Mouse (Mus musculus) liver, embryonic 15.5 days (tissue): Measurements from ENCODE around the gene Copa. TPM values are rescaled to one million over a fixed set of nuclear protein-coding genes. Genes with fewer than 3 reads are reported as not detected.

Experiments used
- ATAC-seq: fragments of 200-750 bp; cut with Nextera tagmentation; 2 replicates; pipeline ENCODE4 v1.8.0; 2017; ENCODE audit warnings: moderate number of reproducible peaks, mild to moderate bottlenecking, moderate library complexity; ENCODE audit not compliant: insufficient read depth
- H3K27ac ChIP-seq: fragments of 300-500 bp; sonication (generic); replicated peaks from 2 replicates; pipeline ENCODE4 v1.5.1; 2015; ENCODE audit warnings: mild to moderate bottlenecking, inconsistent platforms
- H3K27me3 ChIP-seq: fragments of 300-500 bp; sonication (generic); 2 replicates; pipeline ENCODE4 v1.6.1; 2015; ENCODE audit warnings: mild to moderate bottlenecking, inconsistent platforms
- H3K36me3 ChIP-seq: fragments of 300-500 bp; sonication (generic); replicated peaks from 2 replicates; pipeline ENCODE4 v1.6.1; 2015; ENCODE audit warnings: moderate library complexity, mild to moderate bottlenecking, inconsistent platforms
- H3K4me1 ChIP-seq: fragments of 300-500 bp; sonication (generic); replicated peaks from 2 replicates; pipeline ENCODE4 v1.6.1; 2015; ENCODE audit warnings: inconsistent platforms
- H3K4me2 ChIP-seq: fragments of 300-500 bp; sonication (generic); 2 replicates; pipeline ENCODE4 v1.6.1; 2015; ENCODE audit warnings: moderate library complexity, mild to moderate bottlenecking, inconsistent platforms
- H3K4me3 ChIP-seq: fragments of 300-500 bp; sonication (generic); replicated peaks from 2 replicates; pipeline ENCODE4 v1.5.1; 2015; ENCODE audit warnings: mild to moderate bottlenecking, inconsistent platforms
- H3K9ac ChIP-seq: fragments of 300-500 bp; sonication (generic); 2 replicates; pipeline ENCODE4 v1.6.1; 2015; ENCODE audit warnings: moderate library complexity, mild to moderate bottlenecking, inconsistent platforms
- H3K9me3 ChIP-seq: fragments of 300-500 bp; sonication (generic); replicated peaks from 2 replicates; pipeline ENCODE4 v1.6.1; 2016; ENCODE audit warnings: inconsistent platforms
- WGBS: fragments of 180-500 bp; shearing (Covaris S2); methylation state at CpG from one replicate; pipeline ENCODE4 v1.1.7; 2015; ENCODE audit warnings: mixed read lengths; ENCODE audit not compliant: insufficient replicate concordance; 5-methylcytosine and 5-hydroxymethylcytosine counted together
- polyA plus RNA-seq: library from polyadenylated mRNA; unstranded; fragments of >200 nt; fragmentation: Nextera tagmentation; extraction: Ambion mirVana; gene quantifications from 2 replicates; pipeline ENCODE4 v1.2.1, GENCODE M21; 2015

Gene Copa
- polyA plus RNA-seq, 1 experiment from 2014 or later: 70.1 TPM

- peaks cover 2% of the 10 kb centered on the region; the same call in 1 of the 2 replicates for H3K4me1 ChIP-seq
- no peak overlapping the region for H3K9ac ChIP-seq
- no peaks in the 10 kb centered on the region for H3K36me3 ChIP-seq
- no peak overlapping the region for H3K4me3 ChIP-seq
- no peak overlapping the region for H3K4me2 ChIP-seq
- ATAC-seq: no peak
- no peak overlapping the region for H3K27ac ChIP-seq
- 47% methylated on average over 7 of the region's 7 CpGs for WGBS
- no peaks in the 10 kb centered on the region for H3K9me3 ChIP-seq
- peaks cover 36% of the 10 kb centered on the region for H3K27me3 ChIP-seq
Observed at GRCm38 (mm10) chr1:172058874-172059273, 23.5 kb upstream of the Copa start.

- ATAC-seq: no peak
- WGBS: 58% methylated on average over 4 of the region's 4 CpGs
- Histone ChIP-seq H3K9me3 (no peaks in the 10 kb centered on the region), H3K9ac (no peak overlapping the region), H3K4me2 (no peak overlapping the region), H3K27me3 (peaks cover 18% of the 10 kb centered on the region), H3K36me3 (peaks cover 15% of the 10 kb centered on the region), H3K4me1 (no peaks in the 10 kb centered on the region), H3K27ac (no peak overlapping the region), H3K4me3 (no peak overlapping the region)
Observed at GRCm38 (mm10) chr1:172060659-172061058, 21.7 kb upstream of the Copa start.

GRCm38 (mm10) chr1:172061217-172061616 is 21.1 kb upstream of the Copa start:
- Histone ChIP-seq H3K4me2 (no peak overlapping the region), H3K9ac (no peak overlapping the region), H3K27ac (no peak overlapping the region), H3K4me3 (no peak overlapping the region), H3K27me3 (peaks cover 12% of the 10 kb centered on the region), H3K4me1 (no peaks in the 10 kb centered on the region), H3K9me3 (no peaks in the 10 kb centered on the region), H3K36me3 (peaks cover 21% of the 10 kb centered on the region)
- 61% methylated on average over 8 of the region's 8 CpGs for WGBS
- no peak for ATAC-seq

- Histone ChIP-seq H3K9me3 (no peaks in the 10 kb centered on the region), H3K36me3 (peaks cover 30% of the 10 kb centered on the region), H3K4me3 (no peak overlapping the region), H3K9ac (no peak overlapping the region), H3K27ac (no peak overlapping the region), H3K4me1 (no peaks in the 10 kb centered on the region), H3K4me2 (no peak overlapping the region), H3K27me3 (peaks cover 3% of the 10 kb centered on the region; the same call in 1 of the 2 replicates)
- 64% methylated on average over 2 of the region's 2 CpGs for WGBS
- ATAC-seq: no peak
Observed at GRCm38 (mm10) chr1:172062101-172062500, 20.2 kb upstream of the Copa start.

- no peak overlapping the region for H3K9ac ChIP-seq
- H3K27me3 ChIP-seq: no peaks in the 10 kb centered on the region; the same call in 1 of the 2 replicates
- WGBS: 41% methylated on average over 4 of the region's 4 CpGs
- no peak overlapping the region for H3K27ac ChIP-seq
- peaks cover 43% of the 10 kb centered on the region for H3K36me3 ChIP-seq
- no peak overlapping the region for H3K4me3 ChIP-seq
- no peak for ATAC-seq
- H3K4me2 ChIP-seq: no peak overlapping the region
- H3K4me1 ChIP-seq: no peaks in the 10 kb centered on the region
- no peaks in the 10 kb centered on the region for H3K9me3 ChIP-seq
Observed at GRCm38 (mm10) chr1:172063291-172064023, 18.9 kb upstream of the Copa start.

GRCm38 (mm10) chr1:172064613-172065141 is 17.7 kb upstream of the Copa start:
- H3K9me3 ChIP-seq: no peaks in the 10 kb centered on the region
- no peak overlapping the region for H3K9ac ChIP-seq
- 75% methylated on average over 13 of the region's 13 CpGs for WGBS
- no peaks in the 10 kb centered on the region for H3K4me1 ChIP-seq
- no peaks in the 10 kb centered on the region for H3K27me3 ChIP-seq
- no peak for ATAC-seq
- no peak overlapping the region for H3K4me3 ChIP-seq
- H3K27ac ChIP-seq: no peak overlapping the region
- no peak overlapping the region for H3K4me2 ChIP-seq
- H3K36me3 ChIP-seq: peaks cover 56% of the 10 kb centered on the region

- 75% methylated on average over 6 of the region's 6 CpGs for WGBS
- no peak overlapping the region for H3K4me2 ChIP-seq
- no peaks in the 10 kb centered on the region for H3K4me1 ChIP-seq
- H3K27me3 ChIP-seq: no peaks in the 10 kb centered on the region
- H3K36me3 ChIP-seq: peaks cover 100% of the 10 kb centered on the region
- ATAC-seq: no peak
- no peak overlapping the region for H3K9ac ChIP-seq
- no peaks in the 10 kb centered on the region for H3K9me3 ChIP-seq
- no peak overlapping the region for H3K4me3 ChIP-seq
- no peak overlapping the region for H3K27ac ChIP-seq
Observed at GRCm38 (mm10) chr1:172070227-172070626, 12.1 kb upstream of the Copa start.

- Histone ChIP-seq H3K4me2 (no peak overlapping the region), H3K9ac (no peak overlapping the region), H3K27ac (no peak overlapping the region), H3K4me1 (no peaks in the 10 kb centered on the region), H3K4me3 (no peak overlapping the region), H3K27me3 (no peaks in the 10 kb centered on the region), H3K9me3 (no peaks in the 10 kb centered on the region), H3K36me3 (peaks cover 98% of the 10 kb centered on the region)
- no peak for ATAC-seq
- 79% methylated on average over 4 of the region's 4 CpGs for WGBS
Observed at GRCm38 (mm10) chr1:172071556-172071955, 10.8 kb upstream of the Copa start.

GRCm38 (mm10) chr1:172072604-172073003 is 9.7 kb upstream of the Copa start:
- Histone ChIP-seq H3K27ac (no peak overlapping the region), H3K9ac (no peak overlapping the region), H3K4me1 (no peaks in the 10 kb centered on the region), H3K4me3 (no peak overlapping the region), H3K9me3 (no peaks in the 10 kb centered on the region), H3K4me2 (no peak overlapping the region), H3K36me3 (peaks cover 94% of the 10 kb centered on the region), H3K27me3 (no peaks in the 10 kb centered on the region)
- WGBS: 90% methylated on average over 7 of the region's 7 CpGs
- no peak for ATAC-seq

GRCm38 (mm10) chr1:172077981-172078380 is 4.3 kb upstream of the Copa start:
- Histone ChIP-seq H3K9ac (no peak overlapping the region), H3K27me3 (no peaks in the 10 kb centered on the region), H3K27ac (peak overlapping the region; percentile 29; the same call in 1 of the 2 replicates), H3K9me3 (no peaks in the 10 kb centered on the region), H3K4me1 (peaks cover 10% of the 10 kb centered on the region), H3K36me3 (peaks cover 67% of the 10 kb centered on the region), H3K4me2 (no peak overlapping the region), H3K4me3 (no peak overlapping the region)
- no peak for ATAC-seq
- WGBS: 49% methylated on average over 5 of the region's 5 CpGs

GRCm38 (mm10) chr1:172082899-172083445 is 643 bp downstream of the Copa start:
- no peaks in the 10 kb centered on the region for H3K9me3 ChIP-seq
- peak overlapping the region; percentile 73 for H3K4me2 ChIP-seq
- H3K27me3 ChIP-seq: no peaks in the 10 kb centered on the region
- peak overlapping the region; percentile 79 for H3K4me3 ChIP-seq
- H3K9ac ChIP-seq: peak overlapping the region; percentile 84
- 1% methylated on average over 24 of the region's 24 CpGs for WGBS
- H3K4me1 ChIP-seq: peaks cover 32% of the 10 kb centered on the region
- peak; percentile 64 for ATAC-seq
- peaks cover 26% of the 10 kb centered on the region for H3K36me3 ChIP-seq
- H3K27ac ChIP-seq: peak overlapping the region; percentile 81
